Mouse (Mus musculus) inflammation-experienced regulatory T-cells, adult 6 months (primary cell): Measurements from ENCODE around the gene Plg. TPM values are rescaled to one million over a fixed set of nuclear protein-coding genes. Genes with fewer than 3 reads are reported as not detected.

Experiments used
- ATAC-seq: one replicate; pipeline ENCODE4 v1.8.0; 2017
- polyA plus RNA-seq, 3 experiments: library from polyadenylated mRNA; unstranded; fragments of 100-300 nt; shearing (Covaris generic); gene quantifications; one replicate each; pipeline ENCODE4 v1.2.1; 2017

The Plg gene
- polyA plus RNA-seq, 3 experiments from 2014 or later: not detected

- ATAC-seq: no peak
Measured at GRCm38 (mm10) chr17:12455143-12455790, 76.9 kb downstream of the Plg start.

- no peak for ATAC-seq
Measured at GRCm38 (mm10) chr17:12461168-12461567, 82.8 kb downstream of the Plg start.

GRCm38 (mm10) chr17:12466501-12467000, 88.1 kb downstream of the Plg start:
- no peak for ATAC-seq

GRCm38 (mm10) chr17:12467642-12468041, 89.2 kb downstream of the Plg start:
- ATAC-seq: no peak

- no peak for ATAC-seq
Measured at GRCm38 (mm10) chr17:12468745-12469144, 90.3 kb downstream of the Plg start.

Other genes starting within 250 kb of the Plg start
- gene Map3k4, start 59.8 kb upstream of the Plg start, polyA plus RNA-seq: 10 to 100 TPM; 10.6 to 11.7 (median 10.8) TPM
- under 1 TPM in 1 of 3 experiments, not detected in 2; 0.08 TPM for gene Slc22a3, start 129.1 kb downstream of the Plg start, polyA plus RNA-seq
- 1 to 10 TPM in 2 of 3 experiments, under 1 TPM in 1; 0.43 to 8.6 (median 7.9) TPM for gene Slc22a2, start 205.5 kb downstream of the Plg start, polyA plus RNA-seq